Mouse (Mus musculus) mesoderm, embryonic 11.5 days (tissue): ENCODE data around the gene Rgs8.

Experiments
- DNase-seq: peaks from one replicate; pipeline ENCODE4 v3.0.0-alpha.2; 2012; ENCODE audit warnings: low read depth, low spot score

Rgs8 gene

DNA sequence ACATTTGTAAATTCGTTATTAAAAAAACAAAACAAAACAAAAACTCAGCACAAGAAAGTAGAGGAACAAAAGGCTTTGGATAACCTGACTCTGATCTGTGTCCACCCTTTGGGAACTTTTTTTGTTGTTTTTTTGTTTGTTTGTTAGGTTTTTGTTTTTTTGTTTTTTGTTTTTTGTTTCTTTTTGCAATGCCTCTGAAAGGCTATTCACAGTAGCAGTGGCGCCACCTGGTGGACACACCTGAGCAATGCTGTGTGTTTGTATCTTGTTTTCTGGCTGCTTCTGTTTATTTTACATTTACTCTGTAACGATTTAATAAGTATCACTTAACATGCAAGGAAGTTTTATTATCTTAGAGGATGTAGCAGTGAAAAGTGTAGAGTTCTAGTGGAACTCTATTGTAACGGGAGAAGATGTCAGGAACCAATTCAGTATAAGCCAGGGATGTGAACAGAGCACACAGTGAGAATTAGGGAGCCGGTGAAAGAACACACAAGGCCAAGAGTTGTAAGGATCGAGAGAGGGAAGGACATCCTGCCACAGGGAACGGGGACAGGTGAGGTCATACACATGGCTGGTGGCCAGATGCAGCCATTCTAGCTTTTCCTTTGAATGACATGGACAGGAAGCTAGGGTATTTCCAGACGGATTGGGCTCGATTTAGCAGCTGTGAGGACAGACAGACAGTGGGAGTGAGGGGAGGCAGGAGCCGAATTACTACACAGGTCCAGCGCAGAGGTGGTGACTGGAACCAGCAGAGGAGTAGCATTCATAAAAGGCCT, 89.7 kb downstream of the Rgs8 start:
- peak; percentile 73 for DNase-seq

DNA sequence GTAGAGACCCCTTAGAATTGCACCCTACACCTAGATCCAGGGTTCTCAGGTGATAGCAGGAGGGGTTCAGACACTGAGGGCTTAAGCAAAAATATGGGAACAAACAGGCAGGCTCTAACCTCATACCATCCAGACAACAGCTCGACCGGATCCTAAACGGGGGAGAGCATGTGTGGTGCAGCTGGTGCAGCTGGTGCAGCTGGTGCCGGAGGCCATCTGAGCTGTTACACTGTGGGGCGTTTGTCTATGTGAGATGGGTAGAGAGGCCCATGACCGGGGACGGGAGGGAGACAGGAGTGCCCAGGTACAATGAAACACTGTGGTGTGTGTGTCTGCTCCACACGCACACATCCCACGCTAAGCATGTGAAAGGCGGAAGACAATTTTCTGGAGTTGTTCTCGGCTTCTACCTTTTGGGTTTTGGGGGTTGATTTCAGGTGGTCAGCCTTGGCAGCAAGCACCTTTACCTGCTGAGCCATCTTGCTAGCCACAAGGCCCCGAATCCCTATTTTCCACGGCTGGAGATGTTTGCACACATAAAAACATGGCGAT, 93.4 kb downstream of the Rgs8 start:
- no peak for DNase-seq

DNA sequence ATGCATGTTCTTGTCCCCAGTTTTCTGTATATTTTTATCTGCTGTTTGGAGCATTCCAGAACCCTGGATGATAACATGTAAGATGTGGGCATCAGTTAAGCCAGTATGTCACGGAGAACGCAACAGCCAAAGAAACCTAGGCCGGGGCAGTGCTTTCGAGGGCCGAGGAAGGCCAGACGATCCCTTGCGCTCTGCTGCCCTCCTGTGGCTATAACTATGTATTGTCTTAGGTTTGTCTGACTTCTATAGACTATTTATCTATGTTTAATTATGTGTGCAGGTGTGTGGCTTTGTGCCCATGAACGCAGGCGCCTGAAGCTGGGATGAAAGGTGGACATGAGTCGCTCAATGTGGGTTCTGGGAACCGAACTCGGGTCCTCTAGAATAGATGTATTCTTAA, 93.9 kb downstream of the Rgs8 start:
- DNase-seq = peak; percentile 85

DNA sequence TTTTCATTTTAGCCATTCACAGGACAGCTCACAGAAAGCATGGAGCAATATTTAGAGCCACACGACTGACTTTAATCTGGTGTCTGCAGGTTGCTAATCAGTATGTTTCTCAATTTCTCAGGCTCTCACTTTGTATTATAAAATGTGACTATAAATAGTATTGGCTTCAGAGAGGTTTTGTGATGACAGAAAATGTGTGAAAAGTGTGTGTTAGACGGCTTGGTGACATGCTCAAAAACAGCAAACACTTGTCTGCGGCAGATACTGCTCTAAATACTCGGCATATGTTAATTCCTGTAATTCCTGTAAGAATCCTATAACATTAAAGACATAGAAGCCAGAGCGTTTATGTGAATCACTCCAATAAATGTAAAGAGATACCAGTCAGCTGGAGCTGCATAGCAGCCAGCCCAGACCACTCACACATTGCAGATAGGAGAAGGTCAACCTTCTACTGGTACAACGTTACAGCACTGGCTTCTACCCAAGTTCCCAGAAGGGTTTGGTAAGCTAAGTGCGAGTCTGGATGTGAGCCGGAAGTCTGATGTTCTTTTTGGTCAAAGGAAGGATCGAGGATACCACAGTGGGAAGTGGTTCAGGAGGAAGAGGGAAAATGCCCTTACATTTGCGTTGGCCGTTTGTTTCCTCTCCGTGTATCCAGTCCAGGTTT, 95.2 kb downstream of the Rgs8 start:
- no peak for DNase-seq

DNA sequence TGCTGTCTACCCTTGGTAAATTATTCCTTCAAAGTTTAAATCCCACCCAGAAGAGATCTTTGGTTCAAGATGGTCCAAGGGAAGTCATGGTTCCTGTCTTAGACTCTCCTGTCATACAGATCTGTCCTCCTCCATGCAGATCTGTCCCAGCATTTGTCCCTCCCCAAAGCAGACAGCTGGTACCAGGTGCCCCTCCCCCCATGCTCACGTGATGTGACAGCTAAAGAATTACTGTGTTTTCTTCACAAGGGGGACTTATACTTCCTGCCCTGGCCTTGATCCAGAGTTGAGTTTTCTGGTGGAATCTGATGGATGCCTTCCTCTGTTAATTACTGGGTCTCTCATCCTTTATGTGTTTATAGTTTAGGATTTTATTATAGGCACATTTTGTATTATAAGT, 95.7 kb downstream of the Rgs8 start:
- peak; percentile 65 for DNase-seq

DNA sequence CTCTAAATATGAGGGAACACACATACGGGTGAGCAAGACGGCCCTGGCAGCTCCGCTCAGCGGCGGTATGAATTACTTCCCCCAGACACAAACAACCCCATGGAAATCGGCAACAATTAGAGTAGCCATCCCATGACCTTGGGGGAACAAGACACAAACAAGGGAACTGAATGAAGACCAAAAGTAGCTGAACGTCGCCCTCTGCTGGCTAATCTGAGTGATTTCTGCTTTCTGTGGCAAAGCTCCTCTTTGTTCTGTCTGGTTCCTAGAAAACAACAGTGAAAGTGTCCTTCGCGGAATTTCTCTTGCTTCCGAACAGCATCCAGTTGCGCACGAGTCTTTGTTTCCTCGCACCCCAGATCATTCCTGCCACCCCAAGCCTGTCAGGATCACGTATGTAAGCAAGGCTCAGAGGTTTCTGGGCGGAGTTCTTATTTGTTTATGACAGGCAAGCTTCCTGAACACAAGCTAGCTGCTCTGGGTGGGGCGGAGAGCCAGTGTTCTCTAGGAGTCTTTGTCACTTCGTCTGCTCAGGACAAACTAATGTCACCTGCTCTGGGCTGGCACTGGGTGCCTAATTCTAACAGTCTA, 96.5 kb downstream of the Rgs8 start, which contains the start of gene Rnasel:
Gene Rnasel (plus strand): TSS at position 216 of the 591 bp plus-strand sequence.
- peak; percentile 92 for DNase-seq
